Mouse (Mus musculus) right cerebral cortex, postnatal 14 days (tissue): ENCODE data around the gene Farsa.

Source experiments
- DNase-seq: peaks from one replicate; pipeline ENCODE4 v3.0.0; 2022

Gene Farsa

GRCm38 (mm10) chr8:84834866-84835855 lies 21.6 kb upstream of the Farsa start:
- peak; percentile 70 for DNase-seq

GRCm38 (mm10) chr8:84837149-84837911 lies 19.5 kb upstream of the Farsa start:
- DNase-seq = no peak

DNA sequence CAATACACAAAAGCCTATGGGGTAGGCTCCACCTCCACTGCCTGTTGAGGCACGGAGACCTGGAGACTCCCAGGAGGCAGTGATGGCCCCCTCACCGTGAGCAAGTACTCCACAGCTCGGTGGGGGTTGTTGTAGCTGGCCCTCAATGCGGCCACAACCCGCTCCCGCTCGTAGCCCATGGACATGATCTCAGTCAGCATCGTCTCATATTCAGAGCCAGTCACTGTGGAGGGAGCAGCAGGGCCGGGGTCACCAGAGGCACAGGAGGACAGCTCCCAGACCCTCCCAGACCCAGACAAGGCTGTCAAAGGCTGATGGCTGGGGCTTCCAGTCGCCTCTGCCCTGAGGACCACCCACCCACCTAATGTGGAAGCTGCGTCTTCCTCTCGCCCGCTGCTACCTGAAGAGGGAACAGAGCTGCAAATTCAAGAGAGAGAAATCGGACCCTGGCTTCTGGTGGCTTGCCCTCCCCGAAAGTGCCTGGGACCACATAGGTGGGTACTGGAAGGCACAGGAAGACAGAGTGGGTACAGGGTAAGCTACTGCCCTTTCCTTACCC lies 18.8 kb upstream of the Farsa start:
- DNase-seq = no peak

- no peak for DNase-seq
Measured at GRCm38 (mm10) chr8:84838513-84838912, 18.3 kb upstream of the Farsa start.

- no peak for DNase-seq
Measured at GRCm38 (mm10) chr8:84839411-84839810, 17.4 kb upstream of the Farsa start.

DNA sequence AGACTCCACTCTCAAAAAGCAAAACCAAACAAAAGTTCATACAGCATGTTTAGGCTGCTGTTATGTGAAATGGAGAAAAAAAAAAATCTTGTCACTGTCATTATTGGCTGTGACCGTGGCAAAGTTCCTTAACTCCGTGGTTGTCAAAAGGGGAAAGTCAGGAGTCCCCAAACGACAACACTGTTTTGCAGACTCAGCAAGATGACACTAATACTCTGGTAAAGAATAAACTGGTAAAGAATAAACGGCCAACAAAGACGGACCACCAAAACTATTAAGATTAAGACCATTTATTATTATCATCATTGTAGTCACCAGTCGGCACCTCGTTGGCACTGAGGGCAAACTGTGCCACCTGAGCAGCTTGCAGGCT lies 16.9 kb upstream of the Farsa start:
- no peak for DNase-seq

GRCm38 (mm10) chr8:84840248-84840999 lies 16.4 kb upstream of the Farsa start, which contains the start of gene Rad23a:
TSS of gene Rad23a (minus strand) at chr8:84840665.
- DNase-seq = peak; percentile 93

DNA sequence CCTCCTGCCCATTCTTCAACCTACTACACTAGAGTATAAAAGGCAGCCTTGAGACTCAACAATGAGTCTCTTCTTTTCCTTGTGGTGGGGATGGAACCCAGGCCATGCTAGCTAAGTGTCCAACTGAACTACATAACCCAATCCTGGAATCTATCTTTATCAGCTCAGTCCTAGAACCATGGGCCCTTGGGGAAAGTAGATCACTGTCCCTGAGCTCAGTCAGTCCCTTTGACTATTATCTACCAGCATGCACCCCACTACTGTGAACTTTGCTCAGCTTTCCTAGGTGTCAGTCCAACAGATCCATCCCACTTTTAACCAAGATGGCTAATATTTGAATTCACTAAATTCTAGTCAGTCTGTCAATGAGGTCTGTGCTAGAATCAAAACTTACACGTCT lies 15.3 kb upstream of the Farsa start:
- DNase-seq = no peak

DNA sequence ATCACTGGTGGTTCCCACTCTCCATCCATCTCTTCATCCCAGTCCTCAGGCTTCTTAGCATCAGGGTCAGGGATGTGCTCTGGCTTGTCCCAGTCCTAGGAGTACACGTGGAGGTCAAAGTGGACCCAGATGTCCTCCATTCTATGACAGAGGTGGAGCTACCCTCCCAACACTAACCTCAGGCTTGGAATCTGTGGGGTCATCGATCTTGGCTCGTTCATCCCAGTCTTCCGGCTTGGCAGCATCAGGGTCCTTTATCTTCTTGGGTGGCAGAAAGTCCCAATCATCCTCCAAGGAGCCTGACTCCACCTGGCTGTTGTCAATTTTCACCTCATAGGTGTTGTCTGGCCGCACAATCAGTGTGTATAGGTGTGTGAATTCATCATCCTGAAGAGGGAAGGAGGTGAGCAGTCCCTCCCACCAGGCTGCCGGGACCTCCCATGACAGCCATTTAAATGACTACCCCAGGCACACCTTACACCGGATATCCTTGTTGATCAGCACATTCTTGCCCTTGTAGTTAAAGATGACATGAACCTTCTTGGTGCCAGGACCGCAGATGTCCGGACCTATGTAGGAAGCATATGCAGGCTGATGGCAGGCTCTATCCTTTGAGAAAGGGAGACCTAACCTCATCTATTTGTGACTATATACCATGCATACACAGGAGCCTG lies 12.3 kb upstream of the Farsa start:
- DNase-seq = no peak

- no peak for DNase-seq
Measured at GRCm38 (mm10) chr8:84845355-84846093, 11.3 kb upstream of the Farsa start.

- no peak for DNase-seq
Measured at GRCm38 (mm10) chr8:84846094-84846721, 10.6 kb upstream of the Farsa start.

GRCm38 (mm10) chr8:84846722-84847572 lies 9.8 kb upstream of the Farsa start, which contains the start of gene Calr:
TSS of gene Calr (minus strand) at chr8:84846934.
- DNase-seq = peak; percentile 98

- no peak for DNase-seq
Measured at GRCm38 (mm10) chr8:84847684-84848435, 8.9 kb upstream of the Farsa start.

DNA sequence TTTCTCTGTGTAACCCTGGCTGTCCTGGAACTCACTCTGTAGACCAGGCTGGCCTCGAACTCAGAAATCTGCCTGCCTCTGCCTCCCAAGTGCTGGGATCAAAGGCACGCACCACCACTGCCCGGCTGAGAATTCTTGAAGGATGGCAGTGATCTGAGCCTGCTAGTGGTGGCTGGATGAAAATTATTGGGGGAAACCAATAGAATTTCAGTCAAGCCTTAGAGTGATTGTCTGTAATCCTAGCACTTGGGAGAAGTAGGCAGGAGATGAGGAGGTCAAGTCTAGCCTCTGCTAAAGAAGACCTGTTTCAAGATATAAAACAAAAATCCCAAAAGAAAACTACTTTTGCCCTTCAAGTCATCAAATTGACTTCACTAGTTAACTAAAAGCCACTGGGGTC lies 355 bp upstream of the Farsa start:
- DNase-seq = no peak

- DNase-seq = peak; percentile 74
Measured at GRCm38 (mm10) chr8:84871376-84872308, 14.9 kb downstream of the Farsa start, which contains the start of gene Syce2. TSS of gene Syce2 (plus strand) at chr8:84872111.

DNA sequence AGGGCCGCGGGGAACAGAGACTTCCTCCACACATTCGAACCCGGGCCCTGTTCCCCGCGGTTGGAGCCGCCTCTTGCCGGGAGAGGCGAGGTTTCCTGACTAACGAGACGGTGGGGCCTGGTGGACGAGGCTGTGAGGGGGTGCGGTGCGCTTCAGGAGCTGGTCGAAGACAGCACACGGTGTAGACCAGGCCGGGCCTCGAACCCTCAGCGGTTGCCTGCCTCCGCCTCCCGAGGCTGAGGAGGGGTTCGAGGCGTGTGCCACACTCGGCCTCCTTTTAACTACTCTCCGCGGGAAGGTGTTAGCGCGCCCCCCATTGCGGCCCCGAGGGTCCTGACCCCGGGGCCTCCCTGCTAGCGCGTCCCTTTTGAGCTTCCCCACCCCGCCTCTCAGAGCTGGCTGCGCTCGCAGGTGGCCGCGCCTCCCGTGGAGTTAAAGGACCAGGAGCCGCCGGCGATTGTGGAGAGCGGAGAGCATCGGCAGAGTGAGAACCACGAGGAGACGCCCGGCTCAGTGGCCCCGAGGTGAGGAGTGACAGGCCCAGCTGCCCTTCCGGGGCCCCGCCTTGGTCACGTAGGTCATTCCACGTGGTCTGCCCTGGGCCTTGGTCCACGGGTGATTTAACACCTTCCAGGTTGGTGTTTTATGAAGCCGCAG lies 15.6 kb downstream of the Farsa start:
- peak; percentile 19 for DNase-seq

DNA sequence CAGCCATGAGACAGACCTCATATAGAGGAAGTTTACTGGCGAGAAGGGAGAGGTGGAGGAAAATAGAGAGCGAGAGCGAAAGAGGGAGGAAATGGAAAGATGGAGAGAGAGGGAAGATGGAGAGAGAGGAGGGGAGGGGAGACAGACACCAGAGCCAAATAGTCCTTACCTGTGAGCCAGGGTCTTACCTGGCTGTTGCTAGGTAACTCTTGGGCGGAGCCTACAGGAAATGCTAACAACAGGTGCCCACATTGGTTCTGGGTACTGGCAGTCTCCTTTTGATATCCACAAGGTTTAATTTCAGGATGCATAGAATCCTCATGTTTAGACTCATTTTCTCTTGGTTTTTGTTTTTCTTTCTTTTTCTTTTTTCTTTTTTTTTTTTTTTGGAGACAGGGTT lies 16.2 kb downstream of the Farsa start:
- DNase-seq = no peak
